Mouse (Mus musculus) thymus, postnatal 25 days (tissue): ENCODE measurements around the gene Atrnl1.
"Not testable (repeated sequence)": the region's sequence is repeated elsewhere in the genome, so short reads cannot be mapped to it uniquely, and the experiment has no call there.

Experiments
- DNase-seq: peaks from one replicate; pipeline ENCODE4 v3.0.0; 2022

Atrnl1 gene

GRCm38 (mm10) chr19:58043550-58043949, 432.7 kb downstream of the Atrnl1 start:
- no peak for DNase-seq

DNA sequence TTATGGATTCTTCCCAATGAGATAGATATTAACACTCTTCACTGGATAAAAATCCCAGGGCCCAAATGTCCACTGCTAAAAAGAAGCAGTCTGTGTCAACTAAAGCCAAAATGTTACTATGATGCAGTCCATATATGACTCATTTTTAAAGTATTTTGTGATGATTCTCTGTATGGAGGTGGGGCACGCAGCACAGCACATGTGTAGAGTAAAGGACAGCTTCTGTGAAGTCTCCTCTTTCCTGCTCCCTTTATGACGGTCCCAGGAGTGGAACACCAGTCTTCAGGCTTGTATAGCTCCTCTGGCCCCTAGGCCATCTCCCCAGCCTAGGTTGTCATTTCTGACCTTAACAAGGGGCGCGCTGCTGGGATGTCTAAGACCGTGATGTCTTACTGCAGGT, 434.0 kb downstream of the Atrnl1 start:
- no peak for DNase-seq

DNA sequence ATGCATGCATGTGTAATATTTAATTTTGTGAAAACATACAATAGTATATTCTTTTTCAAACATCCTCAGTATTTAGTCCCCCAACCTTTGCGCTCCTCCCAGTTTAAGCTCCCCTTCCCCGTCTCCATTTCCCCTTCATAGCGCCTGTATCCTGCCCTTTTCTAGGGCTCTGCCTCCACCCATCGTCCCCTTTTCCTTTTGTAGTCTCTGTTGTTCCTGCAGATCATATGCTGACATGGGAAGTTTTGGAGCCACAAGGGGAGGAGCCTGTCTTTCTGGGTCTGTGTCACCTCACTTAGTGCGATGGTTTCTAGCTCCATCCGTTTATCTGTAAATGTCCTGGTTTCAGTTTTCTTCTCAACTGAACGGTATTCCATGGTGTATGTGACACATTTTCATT, 435.8 kb downstream of the Atrnl1 start:
- DNase-seq = no peak

- DNase-seq = not testable (repeated sequence)
Measured at GRCm38 (mm10) chr19:58050410-58050809, 439.6 kb downstream of the Atrnl1 start.

GRCm38 (mm10) chr19:58050986-58051385, 440.2 kb downstream of the Atrnl1 start:
- peak; percentile 51 for DNase-seq

DNA sequence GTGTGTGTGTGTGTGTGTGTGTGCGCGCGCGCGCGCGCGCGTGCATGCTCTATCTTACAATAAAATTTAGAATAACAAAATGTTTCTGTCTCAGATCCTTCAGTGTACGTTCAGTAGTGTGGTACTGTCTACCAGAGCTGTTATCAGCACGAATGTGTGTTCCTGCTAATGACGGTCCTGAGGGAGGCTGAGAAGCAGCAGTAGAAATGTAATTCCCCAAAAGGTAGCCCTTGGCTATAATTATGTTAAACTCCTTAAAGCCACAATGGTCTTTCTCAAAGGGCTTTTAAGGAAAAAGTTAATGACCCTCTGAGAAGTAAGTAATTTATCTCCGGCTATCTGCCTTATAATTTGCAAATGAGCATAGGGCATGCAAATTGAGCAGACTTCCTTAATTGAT, 441.1 kb downstream of the Atrnl1 start:
- DNase-seq = no peak

- no peak for DNase-seq
Measured at GRCm38 (mm10) chr19:58052444-58053135, 441.8 kb downstream of the Atrnl1 start.

DNA sequence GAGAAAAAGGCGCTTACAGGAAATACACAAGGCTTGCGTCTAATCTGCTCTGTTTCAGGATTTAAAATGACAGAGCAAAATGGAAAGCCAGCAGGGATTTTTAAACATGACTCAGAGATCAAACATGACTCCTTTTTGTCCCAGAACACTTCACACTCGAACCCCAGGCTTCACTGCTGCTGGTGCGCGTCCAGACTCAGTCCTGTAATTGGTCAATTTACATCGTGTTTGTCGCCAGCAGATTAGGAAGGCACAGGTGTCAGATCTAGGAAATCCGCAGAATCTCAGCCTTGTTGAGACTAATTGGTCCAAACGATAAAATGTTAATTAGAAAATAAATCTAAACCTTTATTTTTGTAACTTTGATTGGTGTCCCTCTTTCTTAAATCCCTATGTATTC, 448.9 kb downstream of the Atrnl1 start:
- DNase-seq = no peak

- DNase-seq = no peak
Measured at GRCm38 (mm10) chr19:58060199-58060853, 449.5 kb downstream of the Atrnl1 start.

- no peak for DNase-seq
Measured at GRCm38 (mm10) chr19:58060854-58061358, 450.1 kb downstream of the Atrnl1 start.

- DNase-seq = no peak
Measured at GRCm38 (mm10) chr19:58061933-58062332, 451.1 kb downstream of the Atrnl1 start.

GRCm38 (mm10) chr19:58063541-58063940, 452.7 kb downstream of the Atrnl1 start:
- no peak for DNase-seq

DNA sequence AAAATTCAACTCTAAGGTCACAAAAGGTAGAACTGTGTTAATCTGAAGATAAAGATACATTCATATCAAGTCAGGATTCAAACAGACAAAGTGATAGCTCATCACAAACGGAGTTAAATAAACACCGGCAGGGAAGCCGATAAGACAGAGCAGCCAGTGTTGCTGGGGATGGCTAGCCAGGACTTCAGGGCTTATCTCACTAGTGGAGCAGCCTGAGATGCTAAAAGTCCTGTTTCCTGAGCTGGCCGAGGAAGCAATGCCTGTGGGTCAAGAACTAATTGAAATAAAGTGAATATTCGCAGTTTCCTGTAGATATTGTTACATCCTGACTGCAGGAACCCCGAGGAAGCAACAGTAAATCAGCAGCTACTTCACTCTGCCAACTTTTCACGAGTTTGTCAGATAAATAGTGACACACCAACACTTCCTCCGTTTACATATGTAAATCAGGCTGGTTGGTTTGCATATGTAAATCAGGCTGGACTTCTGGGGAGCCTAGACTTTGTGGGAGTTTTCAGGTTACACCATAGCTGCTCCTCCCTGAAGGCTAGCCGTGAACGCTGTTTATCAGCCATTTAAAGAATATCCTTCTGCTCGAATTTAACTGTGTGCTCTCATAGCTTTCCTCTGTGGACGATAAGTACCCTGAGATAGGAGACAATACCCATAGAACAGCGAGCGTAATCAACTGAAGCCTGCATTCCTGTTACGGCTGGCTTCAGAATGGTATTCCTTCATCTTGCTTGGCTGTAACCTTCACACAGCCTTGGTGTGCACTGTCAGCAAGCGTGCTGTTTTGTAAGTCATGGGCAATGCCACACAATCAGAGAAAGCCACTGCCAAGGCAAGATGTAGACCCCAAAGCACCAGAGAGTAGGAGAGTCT, 453.5 kb downstream of the Atrnl1 start:
- DNase-seq = no peak

GRCm38 (mm10) chr19:58065001-58065314, 454.1 kb downstream of the Atrnl1 start:
- no peak for DNase-seq

GRCm38 (mm10) chr19:58065514-58065913, 454.7 kb downstream of the Atrnl1 start:
- no peak for DNase-seq

DNA sequence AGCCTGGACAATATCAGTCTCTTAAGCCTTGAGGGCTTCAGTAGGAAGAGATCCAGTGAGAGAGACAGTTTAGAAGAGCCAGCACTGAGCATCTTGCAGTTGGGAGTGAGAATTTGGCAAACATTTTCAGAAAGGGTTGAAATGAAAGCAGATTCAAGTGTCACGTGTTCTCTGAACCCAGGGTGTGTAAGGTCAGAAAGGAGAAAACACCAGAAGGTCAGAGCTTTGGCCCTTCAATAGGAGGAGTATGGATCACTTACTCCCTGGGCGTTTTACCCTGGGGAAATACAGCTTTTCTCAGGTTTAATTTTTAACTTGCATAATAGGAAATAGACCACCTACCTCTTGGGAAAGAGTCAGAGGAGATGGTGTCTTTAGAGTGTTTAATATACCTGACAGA, 457.3 kb downstream of the Atrnl1 start:
- no peak for DNase-seq

- DNase-seq = no peak
Measured at GRCm38 (mm10) chr19:58068958-58069357, 458.1 kb downstream of the Atrnl1 start.

DNA sequence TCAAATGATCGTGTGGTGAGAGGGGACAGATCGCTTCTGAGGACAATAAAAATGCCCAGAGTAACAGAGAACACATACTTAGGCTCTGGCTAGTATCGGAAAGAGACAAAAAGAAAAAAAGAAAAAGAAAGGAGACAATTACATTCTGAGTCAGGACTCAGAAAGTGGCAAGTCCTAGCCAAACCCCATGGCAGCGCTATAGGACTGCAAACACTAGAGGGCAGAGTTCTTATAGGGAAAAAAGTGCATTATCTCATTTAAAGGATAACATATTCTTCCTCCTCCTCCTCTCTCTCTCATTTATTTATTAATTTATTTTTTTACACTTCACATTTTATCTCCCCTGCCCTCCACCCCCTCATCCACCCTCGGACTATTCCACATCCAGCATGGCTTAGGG, 461.6 kb downstream of the Atrnl1 start:
- DNase-seq = no peak

DNA sequence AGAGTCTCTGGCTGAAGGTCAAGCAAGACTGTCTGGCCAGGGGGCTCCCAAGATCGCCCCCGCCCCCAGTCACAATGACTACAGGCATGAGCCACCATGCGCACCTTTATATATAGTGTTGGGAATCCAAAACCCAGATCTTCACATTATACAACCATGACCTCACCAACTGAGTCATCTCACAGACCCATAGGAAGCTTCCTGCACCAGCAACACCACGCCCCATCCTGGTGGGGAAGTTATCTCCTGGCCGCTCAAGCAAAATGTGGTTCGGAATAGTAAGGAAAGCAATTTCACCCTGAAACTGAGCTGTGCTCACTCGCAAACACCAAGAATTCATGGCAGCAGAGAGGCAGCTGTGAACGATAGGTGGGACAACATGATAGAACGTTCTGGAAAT, 462.0 kb downstream of the Atrnl1 start:
- no peak for DNase-seq

GRCm38 (mm10) chr19:58075252-58075651, 464.4 kb downstream of the Atrnl1 start:
- DNase-seq = no peak

GRCm38 (mm10) chr19:58076961-58077371, 466.1 kb downstream of the Atrnl1 start:
- DNase-seq = no peak

GRCm38 (mm10) chr19:58077529-58078070, 466.8 kb downstream of the Atrnl1 start:
- DNase-seq = no peak

- no peak for DNase-seq
Measured at GRCm38 (mm10) chr19:58080168-58080567, 469.3 kb downstream of the Atrnl1 start.
